Mouse (Mus musculus): ENCODE data around the gene Anapc1. TPM values are rescaled to one million over a fixed set of nuclear protein-coding genes. Genes with fewer than 3 reads are reported as not detected.

Gene Anapc1
- polyA plus RNA-seq, 1 experiment: 48.1 TPM

DNA sequence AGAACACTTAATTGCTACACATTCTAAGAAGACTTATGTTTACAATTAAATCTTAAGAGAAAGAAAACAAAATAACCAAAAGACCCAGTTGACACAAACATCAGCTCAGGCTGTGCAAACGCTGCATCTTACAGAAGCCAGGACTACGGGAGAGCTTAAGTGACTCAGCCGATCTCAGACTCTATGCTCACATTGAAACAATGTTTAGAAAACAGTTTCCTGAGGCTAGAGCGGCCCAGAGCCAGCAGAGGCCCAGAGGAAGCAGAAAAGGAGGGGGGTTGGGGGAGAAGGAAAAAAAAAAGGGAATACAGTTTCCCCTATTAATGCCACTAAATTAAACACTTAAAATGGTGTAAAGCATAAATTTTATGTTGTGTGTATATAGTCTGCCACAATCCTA is 6.5 kb downstream of the Anapc1 start:
- Histone ChIP-seq H3K4me3 (replicated peaks; ENCODE audit: extremely low read depth, low read depth, low read length) (no peak overlapping the region), H3K4me1 (ENCODE audit: control insufficient read depth, insufficient read depth, low read length) (peaks cover 2% of the 10 kb centered on the region; the same call in 1 of the 2 replicates)
- 36% methylated on average over 4 of the region's 4 CpGs for WGBS
- TF ChIP-seq POLR2A (IDR thresholded peaks at IDR 0.05; ENCODE audit: borderline replicate concordance, extremely low read depth, low read depth, low read length) (no peak), CTCF (IDR thresholded peaks at IDR 0.05; ENCODE audit: insufficient read depth, low read length) (no peak)
- DNase-seq: no peak

DNA sequence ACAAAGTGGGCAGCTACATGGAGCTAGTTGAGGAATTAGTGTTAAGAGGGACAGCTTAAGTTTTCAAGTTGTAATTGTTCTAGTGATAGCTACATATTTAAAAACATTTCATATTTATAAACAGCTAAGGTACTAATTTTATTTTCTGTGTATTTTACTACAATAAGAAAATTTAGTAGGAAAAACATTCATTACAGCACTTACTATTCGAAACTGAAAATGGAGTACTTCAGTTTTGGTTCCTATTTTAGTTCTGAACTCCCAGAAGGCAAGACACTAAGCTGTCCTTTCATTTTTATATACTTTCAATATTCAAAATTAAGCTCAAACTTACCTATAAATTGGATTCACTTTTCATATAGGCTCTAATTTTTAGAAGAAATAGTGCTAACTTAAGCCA is 66.6 kb downstream of the Anapc1 start:
- no peak for TF ChIP-seq CTCF (IDR thresholded peaks at IDR 0.05; ENCODE audit: insufficient read depth, low read length)
- WGBS: 84% methylated on average over 1 of the region's 1 CpGs
- Histone ChIP-seq H3K4me3 (replicated peaks; ENCODE audit: extremely low read depth, low read depth, low read length) (no peak overlapping the region), H3K4me1 (ENCODE audit: control insufficient read depth, insufficient read depth, low read length) (no peaks in the 10 kb centered on the region)
- DNase-seq: no peak

DNA sequence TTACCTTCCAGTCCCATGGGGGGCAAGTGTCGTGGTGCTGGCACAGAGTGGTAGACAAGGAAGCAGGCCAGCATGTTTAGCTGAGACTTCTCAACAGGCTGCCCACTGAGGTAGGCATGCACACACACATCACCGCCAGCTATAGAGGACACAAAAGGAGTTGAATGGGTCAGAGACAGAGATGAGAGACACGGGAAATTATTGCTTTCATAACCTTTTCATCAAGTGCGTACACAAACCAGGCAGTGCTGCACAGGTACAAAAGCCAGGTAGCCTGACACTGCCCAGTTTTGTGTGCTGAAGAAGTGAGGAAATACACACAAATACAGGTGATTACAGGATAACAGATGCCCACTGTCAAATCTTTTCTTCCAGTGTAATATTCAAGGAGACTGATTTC is 71.8 kb downstream of the Anapc1 start:
- Histone ChIP-seq H3K4me1 (ENCODE audit: control insufficient read depth, insufficient read depth, low read length) (0 out of 2 replicates have a peak, but pooled peaks cover 3% of the 10 kb centered on the region), H3K4me3 (replicated peaks; ENCODE audit: extremely low read depth, low read depth, low read length) (no peak overlapping the region)
- TF ChIP-seq CTCF (IDR thresholded peaks at IDR 0.05; ENCODE audit: insufficient read depth, low read length): no peak
- no peak for TF ChIP-seq POLR2A (IDR thresholded peaks at IDR 0.05; ENCODE audit: borderline replicate concordance, extremely low read depth, low read depth, low read length)
- no peak for DNase-seq
- WGBS: 88% methylated on average over 4 of the region's 4 CpGs

DNA sequence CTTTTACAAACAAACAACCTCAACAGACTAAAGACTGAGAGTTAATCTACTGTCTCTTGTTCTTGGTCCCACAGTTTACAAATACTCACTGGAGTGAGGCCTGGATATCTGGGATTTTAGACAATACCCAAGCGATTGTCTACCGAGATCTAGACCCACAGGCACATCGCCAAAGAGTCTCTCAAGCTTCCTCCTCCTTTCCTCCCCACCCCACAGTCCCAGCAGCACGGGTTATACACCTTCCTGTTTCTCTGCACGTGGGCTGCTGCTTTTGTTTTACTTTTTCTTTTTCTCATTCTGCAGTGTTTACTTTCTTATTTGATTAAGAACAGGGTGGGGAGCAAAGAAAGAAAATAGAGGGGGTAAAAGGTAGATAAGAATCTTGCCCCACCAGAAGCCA is 73.8 kb downstream of the Anapc1 start:
- no peak for DNase-seq
- TF ChIP-seq CTCF (IDR thresholded peaks at IDR 0.05; ENCODE audit: insufficient read depth, low read length): no peak
- no peak for TF ChIP-seq POLR2A (IDR thresholded peaks at IDR 0.05; ENCODE audit: borderline replicate concordance, extremely low read depth, low read depth, low read length)
- Histone ChIP-seq H3K4me1 (ENCODE audit: control insufficient read depth, insufficient read depth, low read length) (0 out of 2 replicates have a peak, but pooled peaks cover 3% of the 10 kb centered on the region), H3K4me3 (replicated peaks; ENCODE audit: extremely low read depth, low read depth, low read length) (no peak overlapping the region)
- WGBS: 15% methylated on average over 5 of the region's 5 CpGs

DNA sequence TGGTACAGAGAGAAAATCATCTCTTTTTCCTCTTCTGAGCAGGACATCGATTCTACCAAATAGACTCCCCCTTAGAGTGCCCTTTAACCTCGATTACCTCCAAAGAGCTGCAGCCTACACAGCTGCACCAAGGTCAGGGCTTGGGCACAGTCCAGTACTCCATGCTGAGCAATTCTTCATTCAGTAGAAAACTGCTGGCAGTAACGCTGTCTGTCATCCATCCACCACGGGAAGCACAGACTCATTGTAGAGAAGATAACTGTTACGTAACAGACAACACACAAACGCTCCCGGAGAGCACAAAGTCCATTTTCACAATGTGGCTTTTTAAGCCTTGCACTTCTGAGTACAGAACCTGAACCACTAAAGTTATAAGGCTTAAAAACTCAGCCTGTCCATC is 74.9 kb downstream of the Anapc1 start:
- Histone ChIP-seq H3K4me1 (ENCODE audit: control insufficient read depth, insufficient read depth, low read length) (0 out of 2 replicates have a peak, but pooled peaks cover 3% of the 10 kb centered on the region), H3K4me3 (replicated peaks; ENCODE audit: extremely low read depth, low read depth, low read length) (no peak overlapping the region)
- WGBS: 81% methylated on average over 7 of the region's 7 CpGs
- DNase-seq: no peak
- TF ChIP-seq CTCF (IDR thresholded peaks at IDR 0.05; ENCODE audit: insufficient read depth, low read length): no peak
- TF ChIP-seq POLR2A (IDR thresholded peaks at IDR 0.05; ENCODE audit: borderline replicate concordance, extremely low read depth, low read depth, low read length): no peak

DNA sequence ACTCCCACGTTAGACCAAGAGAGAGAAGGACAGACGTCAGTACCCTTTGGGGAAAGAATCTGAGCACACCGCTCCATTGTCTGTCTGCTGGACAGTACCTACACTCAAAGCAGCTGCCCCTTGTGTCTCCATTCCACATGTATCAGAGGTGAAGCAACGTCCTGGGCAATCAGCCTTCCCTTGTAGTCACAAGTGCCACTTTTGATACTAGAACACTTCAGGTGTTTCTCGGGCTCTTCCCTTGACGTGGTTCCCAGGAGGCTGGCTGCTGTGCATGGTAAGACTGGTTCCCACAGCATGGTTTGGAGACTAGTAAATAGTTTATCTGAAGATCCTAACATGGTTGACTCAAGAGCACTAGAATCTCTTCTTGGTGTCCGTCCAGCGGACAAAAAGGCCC is 76.0 kb downstream of the Anapc1 start:
- WGBS: 80% methylated on average over 8 of the region's 8 CpGs
- Histone ChIP-seq H3K4me3 (replicated peaks; ENCODE audit: extremely low read depth, low read depth, low read length) (no peak overlapping the region), H3K4me1 (ENCODE audit: control insufficient read depth, insufficient read depth, low read length) (0 out of 2 replicates have a peak, but pooled peaks cover 3% of the 10 kb centered on the region)
- DNase-seq: no peak
- no peak for TF ChIP-seq POLR2A (IDR thresholded peaks at IDR 0.05; ENCODE audit: borderline replicate concordance, extremely low read depth, low read depth, low read length)
- no peak for TF ChIP-seq CTCF (IDR thresholded peaks at IDR 0.05; ENCODE audit: insufficient read depth, low read length)

DNA sequence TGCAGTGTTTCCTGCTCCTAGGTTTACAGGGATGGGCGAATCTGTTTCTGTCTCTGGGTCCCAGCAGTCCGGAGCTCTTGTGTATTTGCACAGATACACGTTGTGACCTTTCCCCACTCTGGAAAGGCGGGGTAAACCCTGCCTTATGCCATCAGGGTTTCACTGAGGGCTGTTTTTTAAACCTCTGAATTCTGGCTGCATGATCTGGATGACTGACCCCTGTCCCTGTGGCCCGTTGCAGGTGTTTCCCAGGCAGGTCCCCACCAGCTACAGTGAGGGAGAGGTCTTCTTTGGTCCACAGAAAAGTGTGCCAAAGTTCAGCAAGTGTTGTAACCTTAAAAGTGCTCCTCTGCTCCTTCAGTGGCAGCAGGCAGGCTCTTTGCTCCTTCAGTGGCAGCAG is 77.9 kb downstream of the Anapc1 start:
- TF ChIP-seq POLR2A (IDR thresholded peaks at IDR 0.05; ENCODE audit: borderline replicate concordance, extremely low read depth, low read depth, low read length) (no peak), CTCF (IDR thresholded peaks at IDR 0.05; ENCODE audit: insufficient read depth, low read length) (no peak)
- Histone ChIP-seq H3K4me1 (ENCODE audit: control insufficient read depth, insufficient read depth, low read length) (0 out of 2 replicates have a peak, but pooled peaks cover 3% of the 10 kb centered on the region), H3K4me3 (replicated peaks; ENCODE audit: extremely low read depth, low read depth, low read length) (no peak overlapping the region)
- DNase-seq: no peak
- WGBS: 76% methylated on average over 5 of the region's 5 CpGs

DNA sequence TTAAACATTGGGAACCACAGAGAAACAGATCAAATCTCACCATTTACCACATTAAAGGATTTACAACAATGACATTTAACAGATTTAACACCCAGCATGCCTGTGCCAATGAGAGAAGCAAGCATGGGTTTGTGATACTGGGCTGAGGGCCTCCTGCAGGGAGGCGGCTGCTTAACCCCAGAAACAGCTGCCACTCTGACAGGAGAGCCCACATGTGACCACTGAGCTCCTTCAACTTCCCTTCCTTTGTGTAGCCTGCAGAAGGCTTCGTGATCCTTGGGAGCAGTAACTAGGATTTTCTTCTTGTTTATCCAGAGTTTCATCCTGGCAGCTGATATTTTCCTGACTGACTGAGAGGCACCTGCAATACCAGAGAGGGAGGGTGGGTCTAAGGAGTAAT is 85.7 kb downstream of the Anapc1 start:
- TF ChIP-seq CTCF (IDR thresholded peaks at IDR 0.05; ENCODE audit: insufficient read depth, low read length) (no peak), POLR2A (IDR thresholded peaks at IDR 0.05; ENCODE audit: borderline replicate concordance, extremely low read depth, low read depth, low read length) (no peak)
- WGBS: 19% methylated on average over 2 of the region's 2 CpGs

DNA sequence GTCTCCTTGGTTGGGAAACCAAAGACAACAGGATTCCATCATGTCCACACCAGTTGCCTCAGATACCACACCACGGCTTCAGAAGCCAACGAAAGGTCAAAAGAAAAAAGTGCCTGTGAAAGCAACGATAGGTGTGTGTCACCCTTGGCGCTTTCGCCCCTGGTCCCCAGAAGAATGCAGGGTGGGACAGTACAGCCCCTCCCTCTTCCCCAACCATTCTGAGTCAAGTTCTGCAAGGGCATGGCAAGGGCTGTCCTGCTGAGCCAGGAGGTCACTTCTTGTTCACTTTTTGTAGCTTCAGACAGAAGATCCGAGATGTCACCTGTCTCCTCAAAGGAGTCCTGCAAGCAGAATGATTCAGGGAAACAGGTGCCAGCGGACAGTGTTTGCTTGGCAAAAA is 94.9 kb downstream of the Anapc1 start:
- Histone ChIP-seq H3K4me1 (ENCODE audit: control insufficient read depth, insufficient read depth, low read length) (no peaks in the 10 kb centered on the region), H3K4me3 (replicated peaks; ENCODE audit: extremely low read depth, low read depth, low read length) (no peak overlapping the region)
- 85% methylated on average over 7 of the region's 7 CpGs for WGBS
- DNase-seq: no peak
- TF ChIP-seq CTCF (IDR thresholded peaks at IDR 0.05; ENCODE audit: insufficient read depth, low read length): no peak
- TF ChIP-seq POLR2A (IDR thresholded peaks at IDR 0.05; ENCODE audit: borderline replicate concordance, extremely low read depth, low read depth, low read length): no peak

More for the DNA sequence above, 85.7 kb downstream of the Anapc1 start:
- Histone ChIP-seq H3K4me3 (replicated peaks; ENCODE audit: extremely low read depth, low read depth, low read length) (no peak overlapping the region), H3K4me1 (ENCODE audit: control insufficient read depth, insufficient read depth, low read length) (no peaks in the 10 kb centered on the region)
- DNase-seq: no peak

DNA sequence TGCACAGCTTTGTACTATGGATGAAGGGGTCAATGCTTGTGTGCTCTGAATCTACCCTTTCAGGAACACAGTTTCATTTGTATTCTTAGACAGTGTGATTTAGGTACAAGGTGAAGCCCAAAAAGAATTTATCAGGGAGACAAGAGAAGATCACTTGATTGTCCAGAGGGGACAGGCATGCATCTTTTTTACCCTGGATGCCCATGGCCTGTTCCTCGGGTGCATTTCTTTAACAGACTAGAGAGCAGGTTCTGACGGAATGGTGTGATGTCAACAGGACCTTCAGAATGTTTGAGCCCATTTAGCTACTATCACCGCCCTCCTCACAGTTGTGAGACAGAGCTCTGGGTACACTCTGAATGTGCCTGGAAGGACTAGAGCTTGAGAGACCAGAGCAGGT is 96.3 kb downstream of the Anapc1 start, which contains the start of gene Spdye4c:
TSS of gene Spdye4c (plus strand) at position 301 of the 400 bp plus-strand sequence.
- TF ChIP-seq POLR2A (IDR thresholded peaks at IDR 0.05; ENCODE audit: borderline replicate concordance, extremely low read depth, low read depth, low read length) (no peak), CTCF (IDR thresholded peaks at IDR 0.05; ENCODE audit: insufficient read depth, low read length) (no peak)
- DNase-seq: no peak
- 86% methylated on average over 3 of the region's 3 CpGs for WGBS
- Histone ChIP-seq H3K4me1 (ENCODE audit: control insufficient read depth, insufficient read depth, low read length) (no peaks in the 10 kb centered on the region), H3K4me3 (replicated peaks; ENCODE audit: extremely low read depth, low read depth, low read length) (no peak within 1 kb of the TSS)

Data from lung, adult 2 months (tissue).